Mouse (Mus musculus) kidney, postnatal 0 days (tissue): ENCODE measurements at regions not wholly inside any gene's neighbourhood (a gene's known extent, or its start where the extent isn't known, plus 50 kb on each side); places are given as distances from the start of the nearest gene placed in this dataset.
A peak's percentile ranks its signal among the peaks of the same experiment; 100 is the strongest.

ENCODE experiments used
- ATAC-seq: fragments of 200-750 bp; cut with Nextera tagmentation; replicated peaks from 2 replicates; pipeline ENCODE4 v1.8.0; 2017; ENCODE audit warnings: low read depth, moderate number of reproducible peaks, moderate TSS enrichment, moderate library complexity; ENCODE audit not compliant: low FRiP score
- DNase-seq: peaks from one replicate; pipeline ENCODE4 v3.0.0-alpha.2; 2016; ENCODE audit warnings: low spot score
- H3K27ac ChIP-seq: fragments of 300-500 bp; sonication (generic); 2 replicates; pipeline ENCODE4 v1.5.1; 2014; ENCODE audit warnings: mild to moderate bottlenecking
- H3K27me3 ChIP-seq: fragments of 300-500 bp; sonication (generic); 2 replicates; pipeline ENCODE4 v1.6.1; 2014; ENCODE audit warnings: low read length, mixed read lengths; ENCODE audit not compliant: insufficient read depth
- H3K36me3 ChIP-seq: fragments of 300-500 bp; sonication (generic); 2 replicates; pipeline ENCODE4 v1.6.1; 2014; ENCODE audit warnings: low read length, mixed read lengths; ENCODE audit not compliant: insufficient read depth
- H3K4me1 ChIP-seq: fragments of 300-500 bp; sonication (generic); replicated peaks from 2 replicates; pipeline ENCODE4 v1.6.1; 2014; ENCODE audit warnings: antibody characterized with exemption, low read length, mixed read lengths; ENCODE audit not compliant: insufficient read depth
- H3K4me2 ChIP-seq: fragments of 300-500 bp; sonication (generic); 2 replicates; pipeline ENCODE4 v1.6.1; 2014; ENCODE audit warnings: mild to moderate bottlenecking, low read length, moderate library complexity, mixed read lengths
- H3K4me3 ChIP-seq: fragments of 300-500 bp; sonication (generic); replicated peaks from 2 replicates; pipeline ENCODE4 v1.5.1; 2014; ENCODE audit warnings: low read depth, low read length
- H3K9ac ChIP-seq: fragments of 300-500 bp; sonication (generic); 2 replicates; pipeline ENCODE4 v1.6.1; 2014; ENCODE audit warnings: low read depth, low read length
- H3K9me3 ChIP-seq: fragments of 300-500 bp; sonication (generic); replicated peaks from 2 replicates; pipeline ENCODE4 v1.6.1; 2016; ENCODE audit warnings: low read length, inconsistent platforms, mixed read lengths
- CTCF ChIP-seq: IDR thresholded peaks from 2 replicates; pipeline ENCODE4 v1.5.1; 2016; ENCODE audit warnings: antibody characterized with exemption, low read depth, mild to moderate bottlenecking, moderate library complexity
- WGBS: fragments of 180-500 bp; shearing (Covaris S2); extraction: QIAGEN DNeasy Blood & Tissue Kit; methylation state at CpG from one replicate; pipeline ENCODE4 v1.1.7; 2014; 5-methylcytosine and 5-hydroxymethylcytosine counted together

- Histone ChIP-seq H3K27me3 (no peaks in the 10 kb centered on the region), H3K36me3 (no peaks in the 10 kb centered on the region), H3K9me3 (no peaks in the 10 kb centered on the region), H3K27ac (peak overlapping the region; percentile 75), H3K9ac (no peak overlapping the region), H3K4me1 (peaks cover 30% of the 10 kb centered on the region; the same call in 1 of the 2 replicates), H3K4me3 (no peak overlapping the region), H3K4me2 (no peak overlapping the region)
- ATAC-seq (peak; percentile 67; the same call in 1 of the 2 replicates), DNase-seq (peak; percentile 74)
- TF ChIP-seq CTCF = no peak
Measured at GRCm38 (mm10) chr4:106859476-106859875, 51.0 kb upstream of the Ssbp3 start.

GRCm38 (mm10) chr4:106858357-106859088 is 52.0 kb upstream of the Ssbp3 start:
- Histone ChIP-seq H3K27me3 (no peaks in the 10 kb centered on the region), H3K4me3 (no peak overlapping the region), H3K9me3 (no peaks in the 10 kb centered on the region), H3K27ac (no peak overlapping the region), H3K36me3 (no peaks in the 10 kb centered on the region), H3K4me2 (no peak overlapping the region), H3K9ac (no peak overlapping the region), H3K4me1 (peaks cover 36% of the 10 kb centered on the region; the same call in 1 of the 2 replicates)
- TF ChIP-seq CTCF = no peak
- ATAC-seq (no peak), DNase-seq (no peak)
- WGBS = 65% methylated on average over 13 of the region's 13 CpGs

GRCm38 (mm10) chr4:106855771-106856170 is 51.0 kb upstream of the Acot11 start:
- no peaks in the 10 kb centered on the region for H3K9me3 ChIP-seq
- H3K4me2 ChIP-seq = 0 out of 2 replicates have a peak overlapping the region, but pooled peaks have one; percentile 9
- H3K27ac ChIP-seq = no peak overlapping the region
- TF ChIP-seq CTCF = no peak
- 20% methylated on average over 18 of the region's 19 CpGs for WGBS
- DNase-seq (no peak), ATAC-seq (no peak)
- H3K4me3 ChIP-seq = no peak overlapping the region
- peaks cover 18% of the 10 kb centered on the region; the same call in 1 of the 2 replicates for H3K4me1 ChIP-seq
- H3K36me3 ChIP-seq = no peaks in the 10 kb centered on the region
- no peaks in the 10 kb centered on the region for H3K27me3 ChIP-seq
- no peak overlapping the region for H3K9ac ChIP-seq

- H3K9ac ChIP-seq = no peak overlapping the region
- DNase-seq (peak; percentile 65), ATAC-seq (peak; percentile 53; the same call in 1 of the 2 replicates)
- no peaks in the 10 kb centered on the region for H3K27me3 ChIP-seq
- 0 out of 2 replicates have a peak overlapping the region, but pooled peaks have one; percentile 2 for H3K4me3 ChIP-seq
- H3K4me1 ChIP-seq = peaks cover 13% of the 10 kb centered on the region; the same call in 1 of the 2 replicates
- 12% methylated on average over 15 of the region's 15 CpGs for WGBS
- H3K9me3 ChIP-seq = no peaks in the 10 kb centered on the region
- H3K4me2 ChIP-seq = peak overlapping the region; percentile 34
- H3K36me3 ChIP-seq = no peaks in the 10 kb centered on the region
- peak overlapping the region; percentile 25; the same call in 1 of the 2 replicates for H3K27ac ChIP-seq
- TF ChIP-seq CTCF = no peak
Measured at GRCm38 (mm10) chr4:106854361-106855309, 49.8 kb upstream of the Acot11 start.
